In genomic region chr2:144555286-144555819, GRCm38 (mm10) we compare ENCODE assay signal across 8 mouse cellular contexts. TPM values are rescaled to one million over a fixed set of nuclear protein-coding genes. Genes with fewer than 3 reads are reported as not detected.
DNase-seq lines count a peak whose midpoint lies in the region; ATAC-seq and TF ChIP-seq lines count a peak whose summit lies in the region.

No protein-coding gene starts in this region.

- ATAC-seq in CD4-positive, CD25-positive, alpha-beta regulatory T cell, adult 4 months, result peak; percentile 24
- no peak for ATAC-seq in limb, embryonic 13.5 days (ENCODE audit: low FRiP score, low read depth)
- ATAC-seq in neural tube, embryonic 15.5 days (ENCODE audit: low FRiP score), result 0 out of 2 replicates have a peak, but pooled peaks have one; percentile 11

- no peak for DNase-seq in gastrocnemius, adult 2 months
- DNase-seq in gastrocnemius, postnatal 14 days, result no peak
- peak; percentile 15 for DNase-seq in forebrain, embryonic 10.5 days (ENCODE audit: extremely low spot score, low spot score)
- no peak for DNase-seq in gastrocnemius, postnatal 25 days
- DNase-seq in layer of hippocampus, adult 8-10 months (ENCODE audit: low spot score in 2 of 2), result no peak

- peak overlapping the region; percentile 86 for H3K9ac ChIP-seq in limb, embryonic 13.5 days
- peak overlapping the region; percentile 54 for H3K9ac ChIP-seq in neural tube, embryonic 15.5 days (replicated peaks)

- H3K4me3 ChIP-seq in gastrocnemius, adult 2 months, result peak overlapping the region; percentile 83
- H3K4me3 ChIP-seq in forebrain, embryonic 10.5 days, result peak overlapping the region; percentile 88
- H3K4me3 ChIP-seq in limb, embryonic 13.5 days, result peak overlapping the region; percentile 65
- H3K4me3 ChIP-seq in neural tube, embryonic 15.5 days (replicated peaks), result peak overlapping the region; percentile 89

- H3K4me1 ChIP-seq in forebrain, embryonic 10.5 days, result peaks cover 19% of the 10 kb centered on the region
- peaks cover 14% of the 10 kb centered on the region for H3K4me1 ChIP-seq in limb, embryonic 13.5 days
- peaks cover 20% of the 10 kb centered on the region for H3K4me1 ChIP-seq in neural tube, embryonic 15.5 days

- no peaks in the 10 kb centered on the region for H3K9me3 ChIP-seq in forebrain, embryonic 10.5 days
- H3K9me3 ChIP-seq in limb, embryonic 13.5 days, result no peaks in the 10 kb centered on the region
- H3K9me3 ChIP-seq in neural tube, embryonic 15.5 days (replicated peaks), result no peaks in the 10 kb centered on the region

- H3K36me3 ChIP-seq in forebrain, embryonic 10.5 days (replicated peaks), result peaks cover 15% of the 10 kb centered on the region
- H3K36me3 ChIP-seq in limb, embryonic 13.5 days, result peaks cover 14% of the 10 kb centered on the region
- H3K36me3 ChIP-seq in neural tube, embryonic 15.5 days, result 0 out of 2 replicates have a peak, but pooled peaks cover 4% of the 10 kb centered on the region

- peak overlapping the region; percentile 95 for H3K27ac ChIP-seq in gastrocnemius, adult 2 months
- peak overlapping the region; percentile 93 for H3K27ac ChIP-seq in forebrain, embryonic 10.5 days
- peak overlapping the region; percentile 96 for H3K27ac ChIP-seq in limb, embryonic 13.5 days
- H3K27ac ChIP-seq in neural tube, embryonic 15.5 days (replicated peaks), result peak overlapping the region; percentile 87

- intact Hi-C loops in gastrocnemius, adult 2 months (cut with DNase I), result loop anchor here (2.0 kb wide), 1 partner anchor 187 kb away; the partner anchor contains the start of genes Kat14 and Pet117
- intact Hi-C loops in gastrocnemius, postnatal 14 days (cut with DNase I; ENCODE audit: low total_unique reads), result no loop called here

- 4% methylated on average over 14 of the region's 14 CpGs for WGBS in forebrain, embryonic 10.5 days
- 3% methylated on average over 14 of the region's 14 CpGs for WGBS in limb, embryonic 13.5 days
- WGBS in neural tube, embryonic 15.5 days, result 3% methylated on average over 14 of the region's 14 CpGs

- H3K27me3 ChIP-seq in forebrain, embryonic 10.5 days (ENCODE audit: poor library complexity, severe bottlenecking), result no peaks in the 10 kb centered on the region
- H3K27me3 ChIP-seq in limb, embryonic 13.5 days, result no peaks in the 10 kb centered on the region
- H3K27me3 ChIP-seq in neural tube, embryonic 15.5 days (replicated peaks), result no peaks in the 10 kb centered on the region

- peak overlapping the region; percentile 68 for H3K4me2 ChIP-seq in limb, embryonic 13.5 days (replicated peaks)
- H3K4me2 ChIP-seq in neural tube, embryonic 15.5 days, result peak overlapping the region; percentile 86

- TF ChIP-seq CTCF in gastrocnemius, adult 2 months (IDR thresholded peaks at IDR 0.05), result no peak

RNA-seq across cellular contexts. Expression of gene Sec23b, which starts 0.7 kb away (rescaled TPM):
- 10 to 100 TPM; 11.4 to 12.5 TPM for total RNA-seq in gastrocnemius, adult 2 months (2021)
- total RNA-seq in gastrocnemius, postnatal 14 days (2021), result 10 to 100 TPM; 11.1 to 14.1 TPM
- polyA plus RNA-seq in CD4-positive, CD25-positive, alpha-beta regulatory T cell, adult 4 months (2017; shearing (Covaris generic)), result 100 to 1,000 TPM in 1 of 2 experiments, 10 to 100 TPM in 1; 74.5 to 101 TPM
- 124 and 131 TPM in 2 replicates for polyA plus RNA-seq in forebrain, embryonic 10.5 days (2016; fragmentation: Nextera tagmentation; extraction: Ambion mirVana)
- 91.4 and 91.7 TPM in 2 replicates for polyA plus RNA-seq in limb, embryonic 13.5 days (2015; fragmentation: Nextera tagmentation; extraction: Ambion mirVana)
- 61.2 and 66.0 TPM in 2 replicates for polyA plus RNA-seq in neural tube, embryonic 15.5 days (2015; fragmentation: Nextera tagmentation; extraction: Ambion mirVana)
- 10 to 100 TPM; 10.5 to 13.4 TPM for total RNA-seq in gastrocnemius, postnatal 25 days (2021)
- total RNA-seq in layer of hippocampus, adult 8-10 months (2022), result 10 to 100 TPM; 44.7 to 60.3 (median 50.8) TPM

RNA-seq across cellular contexts. Expression of gene Rbbp9, which starts 4.7 kb away (rescaled TPM):
- total RNA-seq in gastrocnemius, adult 2 months (2021), result 1 to 10 TPM; 5.5 to 5.7 TPM
- total RNA-seq in gastrocnemius, postnatal 14 days (2021), result 1 to 10 TPM; 7.4 to 7.9 TPM
- 1 to 10 TPM; 8.5 to 9.6 TPM for polyA plus RNA-seq in CD4-positive, CD25-positive, alpha-beta regulatory T cell, adult 4 months (2017; shearing (Covaris generic))
- polyA plus RNA-seq in forebrain, embryonic 10.5 days (2016; fragmentation: Nextera tagmentation; extraction: Ambion mirVana), result 60.7 and 63.3 TPM in 2 replicates
- 68.0 and 68.8 TPM in 2 replicates for polyA plus RNA-seq in limb, embryonic 13.5 days (2015; fragmentation: Nextera tagmentation; extraction: Ambion mirVana)
- polyA plus RNA-seq in neural tube, embryonic 15.5 days (2015; fragmentation: Nextera tagmentation; extraction: Ambion mirVana), result 49.4 and 50.1 TPM in 2 replicates
- 1 to 10 TPM; 5.2 to 6.1 TPM for total RNA-seq in gastrocnemius, postnatal 25 days (2021)
- 10 to 100 TPM; 25.5 to 28.4 (median 27.4) TPM for total RNA-seq in layer of hippocampus, adult 8-10 months (2022)

RNA-seq across cellular contexts. Expression of gene Polr3f, which starts 27.8 kb away (rescaled TPM):
- 10 to 100 TPM in 1 of 2 experiments, 1 to 10 TPM in 1; 8.6 to 10.4 TPM for total RNA-seq in gastrocnemius, adult 2 months (2021)
- 10 to 100 TPM in 1 of 2 experiments, 1 to 10 TPM in 1; 7.9 to 10.6 TPM for total RNA-seq in gastrocnemius, postnatal 14 days (2021)
- polyA plus RNA-seq in CD4-positive, CD25-positive, alpha-beta regulatory T cell, adult 4 months (2017; shearing (Covaris generic)), result 10 to 100 TPM; 22.8 to 25.4 TPM
- polyA plus RNA-seq in forebrain, embryonic 10.5 days (2016; fragmentation: Nextera tagmentation; extraction: Ambion mirVana), result 35.1 and 36.1 TPM in 2 replicates
- polyA plus RNA-seq in limb, embryonic 13.5 days (2015; fragmentation: Nextera tagmentation; extraction: Ambion mirVana), result 32.5 and 33.1 TPM in 2 replicates
- 22.5 and 23.2 TPM in 2 replicates for polyA plus RNA-seq in neural tube, embryonic 15.5 days (2015; fragmentation: Nextera tagmentation; extraction: Ambion mirVana)
- 1 to 10 TPM; 8.8 to 9.4 TPM for total RNA-seq in gastrocnemius, postnatal 25 days (2021)
- 10 to 100 TPM; 26.1 to 30.2 (median 28.0) TPM for total RNA-seq in layer of hippocampus, adult 8-10 months (2022)

RNA-seq across cellular contexts. Expression of gene Dzank1, which starts 28.1 kb away (rescaled TPM):
- total RNA-seq in gastrocnemius, adult 2 months (2021), result under 1 TPM; 0.22 to 0.87 TPM
- under 1 TPM; 0.47 to 0.84 TPM for total RNA-seq in gastrocnemius, postnatal 14 days (2021)
- under 1 TPM in 1 of 2 experiments, not detected in 1; 0.96 TPM for polyA plus RNA-seq in CD4-positive, CD25-positive, alpha-beta regulatory T cell, adult 4 months (2017; shearing (Covaris generic))
- polyA plus RNA-seq in forebrain, embryonic 10.5 days (2016; fragmentation: Nextera tagmentation; extraction: Ambion mirVana), result 2.1 and 2.8 TPM in 2 replicates
- 0.82 and 2.2 TPM in 2 replicates for polyA plus RNA-seq in limb, embryonic 13.5 days (2015; fragmentation: Nextera tagmentation; extraction: Ambion mirVana)
- 17.2 and 17.5 TPM in 2 replicates for polyA plus RNA-seq in neural tube, embryonic 15.5 days (2015; fragmentation: Nextera tagmentation; extraction: Ambion mirVana)
- under 1 TPM; 0.13 to 0.49 TPM for total RNA-seq in gastrocnemius, postnatal 25 days (2021)
- 100 to 1,000 TPM; 137 to 161 (median 153) TPM for total RNA-seq in layer of hippocampus, adult 8-10 months (2022)

RNA-seq across cellular contexts. Expression of gene Smim26, which starts 38.5 kb away (rescaled TPM):
- 10 to 100 TPM; 76.4 to 95.3 TPM for total RNA-seq in gastrocnemius, adult 2 months (2021)
- total RNA-seq in gastrocnemius, postnatal 14 days (2021), result 10 to 100 TPM; 48.2 to 59.3 TPM
- 10 to 100 TPM; 18.1 to 28.9 TPM for polyA plus RNA-seq in CD4-positive, CD25-positive, alpha-beta regulatory T cell, adult 4 months (2017; shearing (Covaris generic))
- 31.2 and 31.5 TPM in 2 replicates for polyA plus RNA-seq in forebrain, embryonic 10.5 days (2016; fragmentation: Nextera tagmentation; extraction: Ambion mirVana)
- 38.8 and 43.5 TPM in 2 replicates for polyA plus RNA-seq in limb, embryonic 13.5 days (2015; fragmentation: Nextera tagmentation; extraction: Ambion mirVana)
- polyA plus RNA-seq in neural tube, embryonic 15.5 days (2015; fragmentation: Nextera tagmentation; extraction: Ambion mirVana), result 62.7 and 82.4 TPM in 2 replicates
- total RNA-seq in gastrocnemius, postnatal 25 days (2021), result 10 to 100 TPM; 69.8 to 69.9 TPM
- total RNA-seq in layer of hippocampus, adult 8-10 months (2022), result 10 to 100 TPM; 48.3 to 77.4 (median 61.4) TPM
